Mouse (Mus musculus): ENCODE measurements around the gene Gm7137.
"Not testable (repeated sequence)": the region's sequence is repeated elsewhere in the genome, so short reads cannot be mapped to it uniquely, and the experiment has no call there.

Gene Gm7137

DNA sequence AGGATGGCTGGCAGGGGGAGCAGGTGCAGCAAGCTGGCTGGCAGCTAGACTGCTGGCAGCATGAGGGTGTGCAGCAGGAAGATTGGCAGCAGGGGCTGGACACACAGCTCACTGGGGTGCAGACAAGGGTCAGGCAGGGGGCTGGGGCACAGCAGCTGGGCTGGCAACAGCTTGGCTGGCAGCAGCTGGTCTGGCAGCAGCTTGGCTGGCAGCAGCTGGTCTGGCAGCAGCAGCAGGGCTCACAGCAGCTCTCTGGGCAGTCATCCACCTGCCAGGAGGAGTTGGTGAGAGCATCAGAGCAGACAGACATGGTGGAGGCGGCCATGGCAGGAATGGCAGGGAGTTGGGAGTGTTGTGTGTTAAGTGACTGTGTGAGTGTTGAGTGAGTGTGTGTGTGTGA is at the start of gene Gm7137:
TSS of gene Gm7137 (minus strand) at position 325 of the 400 bp plus-strand sequence.
- not testable (repeated sequence) for DNase-seq (ENCODE audit: low read depth, low spot score)

DNA sequence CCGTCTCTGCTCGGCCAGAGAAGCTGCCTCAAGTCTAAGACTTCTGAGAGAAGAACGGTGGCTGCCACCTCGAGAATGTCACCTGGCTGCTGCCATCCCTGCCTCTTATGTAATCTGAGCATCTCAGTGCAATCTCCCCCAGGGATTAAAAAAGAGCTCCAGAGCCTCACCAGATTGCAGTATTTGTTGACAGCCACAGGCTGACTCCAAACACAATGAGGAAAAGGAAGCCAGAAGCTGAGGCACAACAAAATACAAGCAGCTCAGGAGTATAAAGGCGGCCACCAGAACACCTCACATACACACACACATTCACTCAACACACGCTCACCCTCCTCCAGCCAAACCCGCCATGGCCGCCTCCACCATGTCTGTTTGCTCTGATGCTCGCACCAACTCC is 47.6 kb upstream of the Gm7137 start, which contains the start of gene Krtap10-10:
TSS of gene Krtap10-10 (plus strand) at position 301 of the 400 bp plus-strand sequence.
- no peak for DNase-seq (ENCODE audit: low read depth, low spot score)

DNA sequence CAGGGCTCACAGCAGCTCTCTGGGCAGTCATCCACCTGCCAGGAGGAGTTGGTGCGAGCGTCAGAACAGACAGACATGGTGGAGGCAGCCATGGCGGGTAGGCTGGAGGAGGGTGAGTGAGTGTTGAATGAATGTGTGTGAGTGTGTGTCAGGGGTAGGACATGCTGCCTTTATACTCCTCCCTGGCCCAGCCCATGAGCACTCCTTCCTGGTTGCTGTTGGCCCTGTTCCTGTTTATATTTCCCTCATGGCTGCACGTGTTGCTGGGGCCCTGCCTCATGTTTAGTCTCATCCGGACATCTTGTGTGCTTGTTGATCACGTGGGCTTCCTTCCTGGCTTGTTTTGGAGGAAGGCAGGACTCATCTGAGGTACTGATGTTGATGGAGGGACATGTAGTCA is 39.0 kb upstream of the Gm7137 start, which contains the start of gene Krtap10-4:
TSS of gene Krtap10-4 (minus strand) at position 145 of the 400 bp plus-strand sequence.
- no peak for DNase-seq (ENCODE audit: low read depth, low spot score)

DNA sequence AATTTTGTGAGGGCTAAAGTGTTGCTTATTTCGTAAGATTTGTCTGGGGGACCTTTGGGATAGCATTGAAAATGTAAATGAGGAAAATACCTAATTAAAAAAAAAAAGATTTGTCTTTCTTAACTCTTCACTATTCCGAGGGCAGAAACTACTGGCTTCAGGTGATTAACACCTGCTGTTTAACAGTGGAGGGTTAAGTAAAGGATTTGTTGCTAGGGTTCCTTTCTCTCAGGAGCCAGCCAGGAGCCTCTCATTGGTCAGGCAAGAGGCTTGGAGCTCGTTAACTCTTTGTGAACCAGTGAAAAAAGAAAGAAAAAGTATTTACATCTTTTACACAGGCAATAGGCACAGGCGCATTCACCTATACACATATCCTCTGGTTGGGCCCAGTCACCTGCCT is 31.2 kb upstream of the Gm7137 start:
- DNase-seq (ENCODE audit: low read depth, low spot score): no peak

DNA sequence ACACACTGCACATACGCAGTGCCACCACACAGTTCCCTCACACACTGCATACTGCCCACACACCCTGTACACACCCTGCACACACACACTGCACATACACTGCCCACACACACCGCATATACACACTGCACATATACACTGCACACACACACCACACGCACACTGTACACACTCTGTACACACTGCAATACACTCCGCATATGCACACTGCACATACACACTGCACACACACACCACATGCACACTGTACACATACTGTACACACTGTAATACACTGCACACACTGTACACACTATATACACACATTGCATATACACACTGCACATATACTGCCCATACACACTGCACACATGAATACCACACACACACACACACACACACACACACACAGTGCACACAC is 30.5 kb upstream of the Gm7137 start:
- DNase-seq (ENCODE audit: low read depth, low spot score): no peak

DNA sequence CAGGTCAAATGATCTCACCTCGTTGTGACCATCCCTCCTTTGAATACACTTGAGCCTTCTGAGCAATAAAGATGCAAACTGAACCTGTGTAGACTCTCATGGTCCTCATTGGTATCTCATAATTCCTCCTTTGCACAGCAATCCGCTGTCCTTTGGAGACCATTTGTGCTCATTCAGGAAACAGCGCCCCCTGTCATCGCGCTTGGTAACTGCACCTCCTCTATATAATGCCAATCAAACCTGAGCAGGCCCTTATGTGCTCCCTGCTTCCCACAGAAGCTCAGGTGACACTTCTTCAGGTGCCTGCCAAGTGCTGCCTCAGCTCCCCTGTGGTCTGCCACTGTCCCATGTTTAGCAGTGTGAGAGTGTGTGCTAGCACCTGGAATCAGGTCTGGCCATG is 27.5 kb upstream of the Gm7137 start:
- peak; percentile 52 for DNase-seq (ENCODE audit: low read depth, low spot score)

DNA sequence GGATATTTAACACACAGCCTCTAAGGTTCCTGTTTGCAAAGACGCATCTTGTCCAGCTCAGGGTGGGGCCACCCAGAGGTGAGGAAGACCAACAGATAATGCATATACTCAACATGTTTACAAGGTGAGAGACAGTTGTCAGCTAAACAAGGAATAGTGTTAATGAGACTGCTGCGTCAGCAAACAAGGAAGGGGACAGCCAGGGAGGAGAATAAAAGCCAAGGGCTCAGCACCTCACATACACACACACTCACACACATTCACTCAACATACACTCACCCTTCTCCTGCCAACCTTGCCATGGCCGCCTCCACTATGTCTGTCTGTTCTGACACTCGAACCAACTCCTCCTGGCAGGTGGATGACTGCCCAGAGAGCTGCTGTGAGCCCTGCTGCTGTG is 26.4 kb upstream of the Gm7137 start, which contains the start of gene Gm2696:
TSS of gene Gm2696 (plus strand) at position 301 of the 400 bp plus-strand sequence.
- DNase-seq (ENCODE audit: low read depth, low spot score): no peak

DNA sequence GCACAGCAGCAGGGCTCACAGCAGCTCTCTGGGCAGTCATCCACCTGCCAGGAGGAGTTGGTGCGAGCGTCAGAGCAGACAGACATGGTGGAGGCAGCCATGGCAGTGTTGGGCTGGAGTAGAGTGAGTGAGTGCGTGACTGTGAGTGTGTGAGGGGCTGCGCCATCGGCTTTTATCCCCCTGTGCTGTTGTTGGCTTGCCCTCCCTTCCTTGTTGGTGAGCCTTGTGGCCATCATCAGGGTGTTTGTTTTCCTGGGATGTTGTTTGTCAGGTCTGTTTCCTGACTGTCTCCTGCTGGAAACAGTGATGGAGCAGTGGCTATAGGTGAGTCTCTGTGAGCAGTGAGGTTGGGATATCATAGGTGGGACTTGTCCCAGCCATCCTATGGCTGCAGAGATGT is 23.7 kb upstream of the Gm7137 start, which contains the start of gene Gm9507:
TSS of gene Gm9507 (minus strand) at position 101 of the 400 bp plus-strand sequence.
- no peak for DNase-seq (ENCODE audit: low read depth, low spot score)

DNA sequence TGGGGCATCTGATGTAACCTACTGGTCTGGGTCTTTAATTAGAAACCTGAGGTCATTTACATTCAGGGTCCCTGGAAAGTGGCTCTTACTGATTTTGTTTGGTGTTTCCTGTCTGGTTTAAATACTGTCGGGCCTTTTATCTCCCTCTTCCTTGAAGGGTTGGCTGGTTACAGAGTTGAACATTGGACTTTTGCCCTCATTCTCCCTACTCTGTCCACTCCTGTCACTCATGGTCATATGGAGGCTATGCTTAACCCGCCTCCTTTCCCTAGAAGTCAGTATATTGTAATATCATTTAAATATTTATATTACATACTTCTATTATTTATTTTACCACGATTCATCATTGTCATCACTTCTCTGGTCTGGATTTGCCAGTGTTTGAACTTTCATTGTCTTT is 16.1 kb upstream of the Gm7137 start:
- DNase-seq (ENCODE audit: low read depth, low spot score): no peak

DNA sequence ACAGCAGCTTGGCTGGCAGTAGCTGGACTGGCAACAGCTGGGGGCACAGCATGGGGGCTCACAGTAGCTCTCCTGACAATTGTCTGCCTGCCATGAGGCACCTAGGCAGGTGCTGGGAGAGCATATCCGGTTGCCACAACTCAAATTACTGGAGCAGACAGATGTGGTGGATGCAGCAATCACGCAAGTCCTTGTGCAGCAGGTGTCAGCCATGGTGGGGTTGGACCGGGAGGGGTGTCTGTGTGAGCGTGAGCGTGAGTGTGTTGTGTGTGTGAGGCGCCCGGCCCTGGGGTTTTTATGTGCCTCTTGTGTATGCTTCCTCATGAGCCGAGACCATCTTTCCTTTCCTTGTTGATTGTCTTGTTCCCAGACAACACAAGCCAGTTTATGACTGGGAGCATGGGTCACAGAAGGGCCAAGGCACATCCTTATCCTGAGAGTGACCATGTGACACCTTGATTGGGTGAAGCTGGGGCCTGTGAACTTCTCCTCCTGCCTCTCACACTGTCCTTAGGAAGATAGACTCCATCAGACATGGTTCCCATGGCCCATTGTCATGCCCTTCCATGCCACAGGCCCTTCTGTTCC is 11.0 kb upstream of the Gm7137 start, which contains the start of gene Gm19668:
TSS of gene Gm19668 (minus strand) at position 213 of the 588 bp plus-strand sequence.
- no peak for DNase-seq (ENCODE audit: low read depth, low spot score)

DNA sequence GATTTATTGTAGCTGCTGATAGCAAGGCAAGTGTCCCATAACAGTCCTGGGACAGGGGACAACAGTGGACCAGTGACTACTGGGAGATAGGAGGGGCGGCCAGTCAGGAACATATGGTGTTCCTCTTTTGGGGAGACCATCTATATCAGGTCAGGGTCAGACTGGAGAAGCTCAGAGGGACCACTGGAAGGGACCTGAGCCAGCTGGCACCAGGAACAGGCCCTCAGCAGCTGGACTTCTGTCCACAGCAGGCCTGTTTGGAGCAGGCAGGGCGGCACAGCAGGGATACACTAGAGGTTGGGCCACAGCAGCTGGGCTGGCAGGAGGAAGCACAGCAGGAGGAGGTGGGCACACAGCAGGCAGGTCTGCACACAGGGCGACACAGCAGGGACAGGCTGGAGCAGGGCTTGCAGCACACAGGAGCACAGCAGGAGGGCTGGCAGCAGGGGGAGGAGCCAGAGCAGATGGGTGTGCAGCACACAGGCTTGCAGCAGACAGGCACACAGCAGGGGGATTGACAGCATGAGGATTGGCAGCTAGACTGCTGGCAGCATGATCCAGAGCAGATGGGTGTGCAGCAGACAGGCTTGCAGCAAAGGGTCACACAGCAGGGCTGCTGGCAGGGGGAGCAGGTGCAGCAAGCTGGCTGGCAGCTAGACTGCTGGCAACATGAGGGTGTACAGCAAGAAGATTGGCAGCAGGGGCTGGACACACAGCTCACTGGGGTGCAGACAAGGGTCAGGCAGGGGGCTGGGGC is 10.3 kb upstream of the Gm7137 start:
- not testable (repeated sequence) for DNase-seq (ENCODE audit: low read depth, low spot score)

DNA sequence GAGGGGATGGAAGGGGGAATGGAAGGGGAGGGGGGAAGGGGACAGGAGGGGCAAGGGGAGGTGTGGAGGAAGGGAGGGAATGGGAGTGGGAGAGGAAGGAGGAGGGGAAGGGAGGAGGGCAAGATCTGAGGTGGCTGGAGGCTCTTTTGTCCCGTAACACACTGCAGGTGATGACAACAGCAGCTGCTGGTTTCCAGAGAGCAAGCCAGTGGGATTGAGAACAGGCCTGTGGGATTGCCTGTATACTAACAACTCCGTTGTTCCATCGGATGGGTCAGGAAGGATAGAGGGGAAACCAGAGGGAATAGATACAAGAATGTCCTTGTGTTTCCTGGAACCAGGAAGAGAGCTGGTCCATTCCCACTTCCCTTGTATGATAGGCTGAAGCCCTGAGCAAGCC is 9.7 kb upstream of the Gm7137 start:
- DNase-seq (ENCODE audit: low read depth, low spot score): no peak

DNA sequence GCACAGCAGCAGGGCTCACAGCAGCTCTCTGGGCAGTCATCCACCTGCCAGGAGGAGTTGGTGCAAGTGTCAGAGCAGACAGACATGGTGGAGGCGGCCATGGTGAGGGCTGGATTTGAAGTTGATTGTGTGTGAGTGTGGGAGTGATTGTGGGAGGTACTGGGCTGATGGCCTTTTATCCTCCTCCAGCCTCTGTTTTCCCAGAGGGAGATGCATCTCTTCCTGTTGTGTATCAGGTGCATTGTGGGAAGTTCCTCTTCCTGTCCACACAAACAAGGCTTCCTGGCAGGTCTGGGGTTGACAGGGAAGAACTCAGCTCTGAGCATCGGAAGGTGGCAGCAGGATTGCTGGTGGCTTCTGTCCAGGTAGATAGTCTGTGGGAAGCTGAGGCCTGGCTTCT is 7.0 kb upstream of the Gm7137 start, which contains the start of gene Gm9639:
TSS of gene Gm9639 (minus strand) at position 101 of the 400 bp plus-strand sequence.
- DNase-seq (ENCODE audit: low read depth, low spot score): no peak

DNA sequence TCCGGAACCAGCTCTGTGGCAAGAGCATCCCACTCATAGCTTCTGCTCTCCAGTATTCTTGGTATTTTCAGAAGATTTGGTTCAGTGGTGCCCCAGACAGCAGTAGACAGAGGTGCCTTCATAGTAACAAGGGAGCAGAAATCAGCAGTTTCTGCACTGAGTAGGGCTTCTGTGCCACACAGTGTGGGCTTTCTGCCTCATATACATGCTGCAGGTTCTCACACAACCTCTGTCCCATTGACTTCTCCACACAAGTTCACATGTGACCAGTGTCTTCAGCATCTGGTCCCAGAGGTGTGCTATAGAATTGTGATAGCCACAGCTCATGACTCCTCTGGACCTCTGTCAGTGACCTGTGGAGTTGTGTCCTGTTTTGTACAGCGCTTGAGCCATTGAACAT is 621 bp upstream of the Gm7137 start:
- no peak for DNase-seq (ENCODE audit: low read depth, low spot score)

DNA sequence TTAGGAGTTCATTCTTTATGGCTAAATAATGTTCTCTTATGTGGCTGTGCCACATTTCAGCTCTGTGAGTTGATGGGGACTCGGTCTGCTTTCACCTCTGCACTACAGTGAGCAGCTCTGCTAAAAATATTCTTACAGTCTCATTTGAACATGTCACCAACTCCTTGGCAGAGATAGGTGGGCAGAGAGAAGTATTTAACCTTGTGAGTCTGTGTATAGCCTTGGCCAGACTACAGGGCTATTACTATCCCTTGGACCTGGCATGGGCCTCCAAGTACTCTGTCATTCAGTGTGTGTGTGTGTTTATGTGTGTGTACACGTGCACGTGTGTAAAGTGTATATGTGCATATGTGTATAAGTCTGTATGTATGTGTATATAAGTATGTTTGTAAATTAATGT is 4.6 kb downstream of the Gm7137 start:
- DNase-seq (ENCODE audit: low read depth, low spot score): not testable (repeated sequence)

DNA sequence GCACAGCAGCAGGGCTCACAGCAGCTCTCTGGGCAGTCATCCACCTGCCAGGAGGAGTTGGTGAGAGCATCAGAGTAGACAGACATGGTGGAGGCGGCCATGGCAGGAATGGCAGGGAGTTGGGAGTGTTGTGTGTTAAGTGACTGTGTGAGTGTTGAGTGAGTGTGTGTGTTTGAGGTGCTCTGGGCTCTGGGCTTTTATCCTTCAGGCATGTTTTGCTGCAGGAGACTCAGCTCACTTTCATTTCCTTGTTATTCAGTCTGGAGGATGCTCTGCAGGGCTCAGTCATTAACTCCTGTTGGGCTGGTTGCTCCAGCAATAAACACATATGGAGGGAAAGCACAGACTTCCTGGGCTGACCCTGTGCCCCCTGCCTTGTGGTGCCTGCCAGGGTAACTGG is 5.6 kb downstream of the Gm7137 start, which contains the start of gene Gm3250:
TSS of gene Gm3250 (minus strand) at position 101 of the 400 bp plus-strand sequence.
- not testable (repeated sequence) for DNase-seq (ENCODE audit: low read depth, low spot score)

DNA sequence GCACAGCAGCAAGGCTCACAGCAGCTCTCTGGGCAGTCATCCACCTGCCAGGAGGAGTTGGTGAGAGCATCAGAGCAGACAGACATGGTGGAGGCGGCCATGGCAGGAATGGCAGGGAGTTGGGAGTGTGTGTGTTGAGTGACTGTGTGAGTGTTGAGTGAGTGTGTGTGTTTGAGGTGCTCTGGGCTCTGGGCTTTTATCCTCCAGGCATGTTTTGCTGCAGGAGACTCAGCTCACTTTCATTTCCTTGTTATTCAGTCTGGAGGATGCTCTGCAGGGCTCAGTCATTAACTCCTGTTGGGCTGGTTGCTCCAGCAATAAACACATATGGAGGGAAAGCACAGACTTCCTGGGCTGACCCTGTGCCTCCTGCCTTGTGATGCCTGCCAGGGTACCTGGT is 11.2 kb downstream of the Gm7137 start, which contains the start of gene Gm7138:
TSS of gene Gm7138 (minus strand) at position 101 of the 400 bp plus-strand sequence.
- DNase-seq (ENCODE audit: low read depth, low spot score): not testable (repeated sequence)

DNA sequence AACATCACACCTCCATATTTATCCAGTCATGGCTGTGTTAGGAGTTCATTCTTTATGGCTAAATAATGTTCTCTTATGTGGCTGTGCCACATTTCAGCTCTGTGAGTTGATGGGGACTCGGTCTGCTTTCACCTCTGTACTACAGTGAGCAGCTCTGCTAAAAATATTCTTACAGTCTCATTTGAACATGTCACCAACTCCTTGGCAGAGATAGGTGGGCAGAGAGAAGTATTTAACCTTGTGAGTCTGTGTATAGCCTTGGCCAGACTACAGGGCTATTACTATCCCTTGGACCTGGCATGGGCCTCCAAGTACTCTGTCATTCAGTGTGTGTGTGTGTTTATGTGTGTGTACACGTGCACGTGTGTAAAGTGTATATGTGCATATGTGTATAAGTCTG is 15.9 kb downstream of the Gm7137 start:
- not testable (repeated sequence) for DNase-seq (ENCODE audit: low read depth, low spot score)

DNA sequence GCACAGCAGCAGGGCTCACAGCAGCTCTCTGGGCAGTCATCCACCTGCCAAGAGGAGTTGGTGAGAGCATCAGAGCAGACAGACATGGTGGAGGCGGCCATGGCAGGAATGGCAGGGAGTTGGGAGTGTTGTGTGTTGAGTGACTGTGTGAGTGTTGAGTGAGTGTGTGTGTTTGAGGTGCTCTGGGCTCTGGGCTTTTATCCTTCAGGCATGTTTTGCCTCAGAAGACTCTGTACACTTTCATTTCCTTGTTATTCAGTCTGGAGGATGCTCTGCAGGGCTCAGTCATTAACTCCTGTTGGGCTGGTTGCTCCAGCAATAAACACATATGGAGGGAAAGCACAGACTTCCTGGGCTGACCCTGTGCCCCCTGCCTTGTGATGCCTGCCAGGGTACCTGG is 16.8 kb downstream of the Gm7137 start, which contains the start of gene Gm3238:
TSS of gene Gm3238 (minus strand) at position 101 of the 400 bp plus-strand sequence.
- not testable (repeated sequence) for DNase-seq (ENCODE audit: low read depth, low spot score)

DNA sequence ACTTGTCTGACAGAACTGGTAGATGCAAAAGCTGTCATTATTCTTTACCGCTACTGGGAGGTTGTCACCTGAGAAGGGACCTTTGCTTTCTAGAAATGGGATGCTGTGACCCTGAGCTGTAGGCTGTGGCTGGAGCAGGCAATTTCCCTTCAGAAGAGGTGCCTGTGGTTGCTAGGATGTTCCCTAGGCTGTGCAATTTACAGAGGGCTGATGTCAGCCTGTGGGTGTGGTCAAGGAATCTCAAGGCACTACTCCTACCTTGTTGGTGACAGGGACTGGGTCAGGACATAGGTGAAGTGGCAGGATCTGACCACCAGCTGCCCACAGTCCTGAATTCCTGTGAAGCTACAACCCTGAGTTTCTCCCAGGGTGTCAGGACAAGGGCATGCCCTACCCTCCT is 18.3 kb downstream of the Gm7137 start:
- no peak for DNase-seq (ENCODE audit: low read depth, low spot score)

DNA sequence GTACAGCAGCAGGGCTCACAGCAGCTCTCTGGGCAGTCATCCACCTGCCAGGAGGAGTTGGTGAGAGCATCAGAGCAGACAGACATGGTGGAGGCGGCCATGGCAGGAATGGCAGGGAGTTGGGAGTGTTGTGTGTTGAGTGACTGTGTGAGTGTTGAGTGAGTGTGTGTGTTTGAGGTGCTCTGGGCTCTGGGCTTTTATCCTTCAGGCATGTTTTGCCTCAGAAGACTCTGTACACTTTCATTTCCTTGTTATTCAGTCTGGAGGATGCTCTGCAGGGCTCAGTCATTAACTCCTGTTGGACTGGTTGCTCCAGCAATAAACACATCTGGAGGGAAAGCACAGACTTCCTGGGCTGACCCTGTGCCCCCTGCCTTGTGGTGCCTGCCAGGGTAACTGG is 28.4 kb downstream of the Gm7137 start, which contains the start of gene Gm3233:
TSS of gene Gm3233 (minus strand) at position 101 of the 400 bp plus-strand sequence.
- not testable (repeated sequence) for DNase-seq (ENCODE audit: low read depth, low spot score)

DNA sequence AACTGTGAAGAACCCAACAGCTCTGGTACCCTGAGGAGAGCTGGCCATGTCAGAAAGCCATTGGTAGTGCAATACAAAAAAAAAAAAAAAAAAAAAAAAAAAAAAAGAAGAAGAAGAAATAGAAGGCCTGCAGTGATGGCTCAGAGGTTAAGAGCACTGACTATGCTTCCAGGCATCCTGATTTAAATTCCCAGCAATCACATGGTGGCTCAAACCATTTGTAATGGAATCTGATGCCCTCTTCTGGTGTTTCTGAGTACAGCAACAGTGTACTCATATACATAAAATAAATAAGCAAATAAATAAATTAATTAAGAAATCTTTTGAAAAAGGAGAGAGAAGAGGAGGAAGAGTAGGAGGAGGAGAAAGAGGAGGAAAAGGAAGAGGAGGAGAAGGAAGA is 34.6 kb downstream of the Gm7137 start:
- peak; percentile 47 for DNase-seq (ENCODE audit: low read depth, low spot score)

Measured in ZHBTc4 (cell line).